In genomic region chr7:115568821-115569240, GRCm38 (mm10) we compare ENCODE assay signal across 8 mouse cellular contexts.
DNase-seq lines count a peak whose midpoint lies in the region; ATAC-seq and TF ChIP-seq lines count a peak whose summit lies in the region.

No protein-coding gene starts in this region.

- H3K9me3 ChIP-seq in forebrain, postnatal 0 days (ENCODE audit: low read length) = no peaks in the 10 kb centered on the region

- H3K27ac ChIP-seq in forebrain, postnatal 0 days (ENCODE audit: low read depth, low read length) = no peak overlapping the region

- no peaks in the 10 kb centered on the region for H3K27me3 ChIP-seq in forebrain, postnatal 0 days (ENCODE audit: insufficient read depth, low read length)

- 0 out of 2 replicates have a peak, but pooled peaks cover 7% of the 10 kb centered on the region for H3K4me1 ChIP-seq in forebrain, postnatal 0 days (ENCODE audit: insufficient read depth)

- peak; percentile 1 for DNase-seq in right cerebral cortex, adult 18-20 months
- DNase-seq in right cerebral cortex, postnatal 4 days = no peak
- DNase-seq in forebrain, postnatal 0 days = no peak
- peak; percentile 47 to 66 for DNase-seq in kidney, postnatal 4 days
- DNase-seq in retina, postnatal 7 days (ENCODE audit: low read depth, low spot score) = peak; percentile 28
- no peak for DNase-seq in lung, postnatal 10 days
- DNase-seq in layer of hippocampus, postnatal 10 days (ENCODE audit: low spot score in 2 of 2) = no peak
- no peak for DNase-seq in layer of hippocampus, adult 8-10 months (ENCODE audit: low spot score in 2 of 2)

- 9% methylated on average over 9 of the region's 9 CpGs for WGBS in forebrain, postnatal 0 days

- no peak for TF ChIP-seq CTCF in forebrain, postnatal 0 days (IDR thresholded peaks at IDR 0.05; ENCODE audit: low read depth)

- ATAC-seq in forebrain, postnatal 0 days = peak; percentile 58

- peak overlapping the region; percentile 7; the same call in 1 of the 2 replicates for H3K4me3 ChIP-seq in forebrain, postnatal 0 days (ENCODE audit: low read depth, low read length)

- H3K4me2 ChIP-seq in forebrain, postnatal 0 days (ENCODE audit: low read depth) = peak overlapping the region; percentile 44

- 0 out of 2 replicates have a peak overlapping the region, but pooled peaks have one; percentile 7 for H3K9ac ChIP-seq in forebrain, postnatal 0 days

- H3K36me3 ChIP-seq in forebrain, postnatal 0 days (ENCODE audit: insufficient read depth) = no peaks in the 10 kb centered on the region

Comparison
In these comparisons a context has a peak if more than half of its experiments do, and no peak if none do; other contexts are left out.
1. DNase-seq: peak in right cerebral cortex, adult 18-20 months (single experiment), kidney, postnatal 4 days (2 of 2) and retina, postnatal 7 days (single experiment); none in right cerebral cortex, postnatal 4 days (single experiment), forebrain, postnatal 0 days (single experiment), lung, postnatal 10 days (single experiment), layer of hippocampus, postnatal 10 days (0 of 2) and layer of hippocampus, adult 8-10 months (0 of 2).